13 mouse cellular contexts compared by ENCODE assay signal in genomic region chr6:41556389-41556788, GRCm38 (mm10). TPM values are rescaled to one million over a fixed set of nuclear protein-coding genes. Genes with fewer than 3 reads are reported as not detected.
DNase-seq lines count a peak whose midpoint lies in the region; ATAC-seq and TF ChIP-seq lines count a peak whose summit lies in the region.
"Had no signal": no experiment of that assay in that cellular context is flagged by ENCODE, and none has a peak within 500 bp of the region (broad histone marks: within the 10 kb centered on the region; RNA-seq: fewer than 3 reads in every experiment).

No protein-coding gene starts in this region.

- no peak overlapping the region for H3K9ac ChIP-seq in embryonic facial prominence, embryonic 11.5 days (replicated peaks; ENCODE audit: low read length)
- H3K9ac ChIP-seq in lung, postnatal 0 days (replicated peaks; ENCODE audit: low read depth), result no peak overlapping the region
- H3K9ac ChIP-seq in hindbrain, embryonic 12.5 days, result no peak overlapping the region

- no peak for TF ChIP-seq EP300 in lung, postnatal 0 days (IDR thresholded peaks at IDR 0.05)

- no peaks in the 10 kb centered on the region for H3K36me3 ChIP-seq in embryonic facial prominence, embryonic 11.5 days (replicated peaks; ENCODE audit: control insufficient read depth, insufficient read depth, low read depth, low read length)
- no peaks in the 10 kb centered on the region for H3K36me3 ChIP-seq in embryonic facial prominence, embryonic 10.5 days (replicated peaks)
- H3K36me3 ChIP-seq in lung, postnatal 0 days (ENCODE audit: insufficient read depth, low read length), result no peaks in the 10 kb centered on the region
- H3K36me3 ChIP-seq in hindbrain, embryonic 12.5 days, result no peaks in the 10 kb centered on the region
- H3K36me3 ChIP-seq in splenic B cell, adult 2 months (ENCODE audit: control insufficient read depth, insufficient read depth, low read length, poor library complexity, severe bottlenecking), result no peaks in the 10 kb centered on the region

- H3K27ac ChIP-seq in embryonic facial prominence, embryonic 11.5 days (replicated peaks; ENCODE audit: low read depth, low read length), result no peak overlapping the region
- no peak overlapping the region for H3K27ac ChIP-seq in embryonic facial prominence, embryonic 10.5 days (replicated peaks)
- H3K27ac ChIP-seq in lung, postnatal 0 days (ENCODE audit: low read length), result no peak overlapping the region
- no peak overlapping the region for H3K27ac ChIP-seq in hindbrain, embryonic 12.5 days

- no peaks in the 10 kb centered on the region for H3K9me3 ChIP-seq in embryonic facial prominence, embryonic 11.5 days (replicated peaks; ENCODE audit: control insufficient read depth, low read length)
- no peaks in the 10 kb centered on the region for H3K9me3 ChIP-seq in embryonic facial prominence, embryonic 10.5 days
- no peaks in the 10 kb centered on the region for H3K9me3 ChIP-seq in lung, postnatal 0 days (ENCODE audit: low read length)
- H3K9me3 ChIP-seq in hindbrain, embryonic 12.5 days (replicated peaks), result no peaks in the 10 kb centered on the region

- no peak overlapping the region for H3K4me3 ChIP-seq in embryonic facial prominence, embryonic 11.5 days (ENCODE audit: low read depth, low read length)
- no peak overlapping the region for H3K4me3 ChIP-seq in embryonic facial prominence, embryonic 10.5 days
- H3K4me3 ChIP-seq in lung, postnatal 0 days (ENCODE audit: low read depth, low read length), result no peak overlapping the region
- no peak overlapping the region for H3K4me3 ChIP-seq in hindbrain, embryonic 12.5 days

- ATAC-seq in embryonic facial prominence, embryonic 11.5 days (replicated peaks; ENCODE audit: insufficient number of reproducible peaks, low FRiP score, low TSS enrichment, low read depth), result no peak
- ATAC-seq in lung, postnatal 0 days, result no peak
- ATAC-seq in hindbrain, embryonic 12.5 days (ENCODE audit: low FRiP score), result 0 out of 2 replicates have a peak, but pooled peaks have one; percentile 8

- peak; percentile 19 for DNase-seq in embryonic facial prominence, embryonic 11.5 days (ENCODE audit: low spot score)
- DNase-seq in embryonic facial prominence, embryonic 10.5 days (ENCODE audit: low spot score), result no peak
- peak; percentile 14 for DNase-seq in lung, postnatal 0 days (ENCODE audit: low spot score)
- no peak for DNase-seq in lung, postnatal 4 days
- DNase-seq in splenic B cell, adult 2 months (ENCODE audit: low read depth, low spot score), result peak; percentile 29
- DNase-seq in heart, adult 18-20 months, result no peak
- DNase-seq in kidney, postnatal 10 days, result no peak
- DNase-seq: gastrocnemius, postnatal 10 days; kidney, adult 11 months; lung, postnatal 14 days had no signal

- TF ChIP-seq CTCF in lung, postnatal 0 days (IDR thresholded peaks at IDR 0.05), result peak; percentile 37; the same call in 1 of the 2 replicates

- no peak overlapping the region for H3K4me2 ChIP-seq in embryonic facial prominence, embryonic 11.5 days (ENCODE audit: low read depth, low read length)
- H3K4me2 ChIP-seq in lung, postnatal 0 days (replicated peaks; ENCODE audit: low read depth, low read length), result no peak overlapping the region
- no peak overlapping the region for H3K4me2 ChIP-seq in hindbrain, embryonic 12.5 days (replicated peaks)

- no peaks in the 10 kb centered on the region for H3K27me3 ChIP-seq in embryonic facial prominence, embryonic 11.5 days (ENCODE audit: control insufficient read depth, insufficient read depth, low read length)
- H3K27me3 ChIP-seq in embryonic facial prominence, embryonic 10.5 days (replicated peaks; ENCODE audit: low read depth, poor library complexity, severe bottlenecking), result no peaks in the 10 kb centered on the region
- no peaks in the 10 kb centered on the region for H3K27me3 ChIP-seq in lung, postnatal 0 days (replicated peaks; ENCODE audit: insufficient read depth, low read length)
- H3K27me3 ChIP-seq in hindbrain, embryonic 12.5 days, result no peaks in the 10 kb centered on the region
- H3K27me3 ChIP-seq in splenic B cell, adult 2 months (ENCODE audit: control insufficient read depth, insufficient read depth, low read length, poor library complexity, severe bottlenecking), result no peaks in the 10 kb centered on the region

- H3K4me1 ChIP-seq in embryonic facial prominence, embryonic 11.5 days (ENCODE audit: control insufficient read depth, insufficient read depth, low read length), result no peaks in the 10 kb centered on the region
- H3K4me1 ChIP-seq in embryonic facial prominence, embryonic 10.5 days, result no peaks in the 10 kb centered on the region
- no peaks in the 10 kb centered on the region for H3K4me1 ChIP-seq in lung, postnatal 0 days (ENCODE audit: insufficient read depth, low read depth, low read length)
- no peaks in the 10 kb centered on the region for H3K4me1 ChIP-seq in hindbrain, embryonic 12.5 days

RNA-seq across cellular contexts. Expression of gene Prss2, which starts 34.8 kb away (rescaled TPM):
- polyA plus RNA-seq in embryonic facial prominence, embryonic 11.5 days (2014; fragmentation: Nextera tagmentation; extraction: Ambion mirVana), result not detected in 2 replicates
- not detected in 2 replicates for polyA plus RNA-seq in embryonic facial prominence, embryonic 10.5 days (2016; fragmentation: Nextera tagmentation; extraction: Ambion mirVana)
- polyA plus RNA-seq in lung, postnatal 0 days (2015; fragmentation: Nextera tagmentation; extraction: Ambion mirVana), result not detected in 2 replicates
- polyA plus RNA-seq in hindbrain, embryonic 12.5 days (2016; fragmentation: Nextera tagmentation; extraction: Ambion mirVana), result not detected in 2 replicates
- not detected for total RNA-seq in heart, adult 18-20 months (2021)
- total RNA-seq: common myeloid progenitor, adult 5-6 weeks; gastrocnemius, postnatal 10 days; left cerebral cortex, postnatal 14 days had no signal

RNA-seq across cellular contexts. Expression of gene Ephb6, which starts 48.9 kb away (rescaled TPM):
- polyA plus RNA-seq in embryonic facial prominence, embryonic 11.5 days (2014; fragmentation: Nextera tagmentation; extraction: Ambion mirVana), result 10.0 and 11.7 TPM in 2 replicates
- polyA plus RNA-seq in embryonic facial prominence, embryonic 10.5 days (2016; fragmentation: Nextera tagmentation; extraction: Ambion mirVana), result 16.8 and 18.3 TPM in 2 replicates
- polyA plus RNA-seq in lung, postnatal 0 days (2015; fragmentation: Nextera tagmentation; extraction: Ambion mirVana), result 5.5 and 6.2 TPM in 2 replicates
- 25.8 and 28.1 TPM in 2 replicates for polyA plus RNA-seq in hindbrain, embryonic 12.5 days (2016; fragmentation: Nextera tagmentation; extraction: Ambion mirVana)
- 1 to 10 TPM; 1.3 to 1.8 TPM for total RNA-seq in heart, adult 18-20 months (2021)

Comparison
In these comparisons a context has a peak if more than half of its experiments do, and no peak if none do; other contexts are left out.
1. DNase-seq: peak in embryonic facial prominence, embryonic 11.5 days (single experiment), lung, postnatal 0 days (single experiment) and splenic B cell, adult 2 months (single experiment); none in embryonic facial prominence, embryonic 10.5 days (single experiment), lung, postnatal 4 days (0 of 2), heart, adult 18-20 months (0 of 2) and kidney, postnatal 10 days (single experiment).